Mouse (Mus musculus) kidney, adult 2 months (tissue): ENCODE measurements around the gene Zfp760. TPM values are rescaled to one million over a fixed set of nuclear protein-coding genes. Genes with fewer than 3 reads are reported as not detected.

Source experiments
- DNase-seq: peaks from one replicate; pipeline ENCODE4 v3.0.0; 2021
- H3K27ac ChIP-seq: fragments of 200-500 bp; 2 replicates; pipeline ENCODE4 v1.5.1; 2012; ENCODE audit warnings: low read depth, low read length, control low read depth, inconsistent platforms; ENCODE audit not compliant: insufficient read depth
- H3K27me3 ChIP-seq: fragments of 200-500 bp; replicated peaks from 2 replicates; pipeline ENCODE4 v1.6.1; 2012; ENCODE audit warnings: mild to moderate bottlenecking, moderate library complexity, low read length, inconsistent platforms; ENCODE audit not compliant: control insufficient read depth, insufficient read depth
- H3K36me3 ChIP-seq: fragments of 200-500 bp; 2 replicates; pipeline ENCODE4 v1.6.1; 2012; ENCODE audit warnings: mild to moderate bottlenecking, moderate library complexity, low read length, inconsistent platforms; ENCODE audit not compliant: control insufficient read depth, insufficient read depth
- H3K4me1 ChIP-seq: fragments of 200-500 bp; 2 replicates; pipeline ENCODE4 v1.6.1; 2011; ENCODE audit warnings: low read length; ENCODE audit not compliant: control insufficient read depth, insufficient read depth
- H3K4me3 ChIP-seq: fragments of 200-500 bp; 2 replicates; pipeline ENCODE4 v1.5.1; 2011; ENCODE audit warnings: mild to moderate bottlenecking, low read depth, low read length, control low read depth; ENCODE audit not compliant: insufficient read depth
- CTCF ChIP-seq: fragments of 200-500 bp; conservative IDR thresholded peaks from 2 replicates; pipeline ENCODE4 v1.5.1; 2011; ENCODE audit warnings: low read depth, mild to moderate bottlenecking, control low read depth, low read length, moderate library complexity, mixed read lengths; ENCODE audit not compliant: insufficient read depth, insufficient read length
- POLR2A ChIP-seq: fragments of 200-500 bp; IDR thresholded peaks from one replicate; pipeline ENCODE4 v1.6.1; 2011; ENCODE audit warnings: low read depth, low read length, control low read depth
- WGBS: fragments of 180-500 bp; shearing (Covaris S2); methylation state at CpG from one replicate; pipeline ENCODE4 v1.1.7; 2018; 5-methylcytosine and 5-hydroxymethylcytosine counted together
- polyA plus RNA-seq: library from polyadenylated mRNA; depleted of rRNA; stranded (reverse); fragments of >200 nt; gene quantifications from 2 replicates; pipeline ENCODE4 v1.2.3, GENCODE M21; 2012; rRNA removed

The Zfp760 gene
- polyA plus RNA-seq, 1 experiment, result 1.0 TPM

DNA sequence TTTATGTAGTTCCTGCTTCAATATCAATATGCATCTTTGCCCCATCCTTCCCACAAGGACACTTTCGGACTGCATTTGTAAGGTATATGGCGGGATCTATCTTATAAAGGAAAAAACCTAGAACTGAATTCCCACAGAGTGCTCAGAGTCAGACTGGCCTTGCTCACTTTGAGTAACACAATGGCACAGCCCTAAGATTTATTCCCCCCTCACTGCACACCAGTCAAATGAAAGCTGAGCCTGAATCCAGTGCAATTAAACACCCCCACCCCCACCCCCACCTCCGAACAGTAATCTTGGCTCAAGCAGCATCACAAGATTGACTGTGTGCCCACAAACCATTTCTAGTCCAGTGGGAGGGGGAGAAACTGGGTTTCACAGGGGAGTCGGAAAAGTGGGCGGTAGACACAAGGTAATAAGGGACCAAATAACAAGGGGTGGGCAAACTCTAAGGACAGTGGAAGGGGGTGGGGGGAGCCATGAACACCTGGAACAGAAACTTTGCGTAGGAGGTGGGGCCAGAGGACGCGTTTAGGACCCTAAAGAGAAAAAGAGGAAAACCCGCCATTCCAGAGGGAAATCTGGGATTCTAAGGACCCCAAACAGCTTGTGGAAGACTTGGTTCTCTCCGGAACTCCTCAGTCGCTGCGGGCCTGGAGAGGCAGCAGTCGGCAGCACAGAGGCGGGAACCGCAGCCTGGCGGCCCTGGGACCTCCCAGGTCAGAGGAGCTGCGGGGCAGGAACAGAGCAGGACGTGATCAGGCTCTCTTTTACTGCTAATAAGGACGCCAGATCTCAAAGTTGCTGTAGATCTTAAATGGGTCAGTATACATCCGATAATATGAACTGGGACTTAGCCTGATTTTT lies 46.0 kb downstream of the Zfp760 start:
- Histone ChIP-seq H3K4me3 (peak overlapping the region; percentile 32), H3K27ac (no peak overlapping the region), H3K27me3 (no peaks in the 10 kb centered on the region), H3K36me3 (no peaks in the 10 kb centered on the region), H3K4me1 (no peaks in the 10 kb centered on the region)
- DNase-seq, result no peak
- WGBS, result 12% methylated on average over 20 of the region's 20 CpGs
- TF ChIP-seq POLR2A, result peak; percentile 7
- no peak for TF ChIP-seq CTCF

- WGBS, result 91% methylated on average over 2 of the region's 2 CpGs
Observed at GRCm38 (mm10) chr17:21770336-21770735, 62.8 kb downstream of the Zfp760 start.

More at GRCm38 (mm10) chr17:21770336-21770735, 62.8 kb downstream of the Zfp760 start:
- Histone ChIP-seq H3K27me3 (no peaks in the 10 kb centered on the region), H3K4me1 (no peaks in the 10 kb centered on the region), H3K27ac (no peak overlapping the region), H3K4me3 (no peak overlapping the region), H3K36me3 (no peaks in the 10 kb centered on the region)
- TF ChIP-seq POLR2A (no peak), CTCF (no peak)
- no peak for DNase-seq

Other genes starting within 250 kb of the Zfp760 start
- gene Zfp53, start 218.7 kb upstream of the Zfp760 start, polyA plus RNA-seq, result 1.0 and 1.2 TPM in 2 replicates
- 0.39 and 0.81 TPM in 2 replicates for gene Zfp52, start 172.2 kb upstream of the Zfp760 start, polyA plus RNA-seq
- 0.94 and 1.5 TPM in 2 replicates for gene Zfp948, start 140.7 kb upstream of the Zfp760 start, polyA plus RNA-seq
- gene Zfp983, start 57.1 kb upstream of the Zfp760 start, polyA plus RNA-seq, result 0.34 and 0.61 TPM in 2 replicates
- not detected in 2 replicates for gene Gm10226, start 15.9 kb upstream of the Zfp760 start, polyA plus RNA-seq
- 1.9 TPM in 2 replicates for gene Zfp229, start 23.1 kb downstream of the Zfp760 start, polyA plus RNA-seq
- 0.14 TPM in 1 of 2 replicates, not detected in the other for gene Zfp820, start 138.0 kb downstream of the Zfp760 start, polyA plus RNA-seq
- gene Zfp995, start 202.2 kb downstream of the Zfp760 start, polyA plus RNA-seq, result 0.33 and 0.83 TPM in 2 replicates